Mouse (Mus musculus): ENCODE data around the gene Mrpl30.

The Mrpl30 gene

DNA sequence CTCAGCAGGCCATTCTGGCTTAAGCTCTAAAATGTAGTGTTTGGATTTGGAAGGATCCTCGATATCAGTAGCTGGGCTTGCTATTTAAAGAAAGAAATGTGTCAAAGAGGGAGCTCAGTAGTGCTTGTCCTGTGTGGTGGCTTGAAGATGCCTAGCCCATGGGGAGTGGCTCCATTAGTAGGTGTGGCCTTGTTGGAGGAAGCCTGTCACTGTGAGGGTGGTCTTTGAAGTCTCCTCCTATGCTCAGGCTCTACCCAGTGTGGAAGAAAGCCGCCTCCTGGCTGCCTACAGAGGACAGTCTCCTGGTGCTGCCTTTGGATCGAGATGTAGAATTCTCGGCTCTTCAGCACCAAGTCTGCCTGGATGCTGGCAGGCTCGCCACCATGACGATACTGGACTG lies 10.0 kb downstream of the Mrpl30 start:
- no peak for DNase-seq

DNA sequence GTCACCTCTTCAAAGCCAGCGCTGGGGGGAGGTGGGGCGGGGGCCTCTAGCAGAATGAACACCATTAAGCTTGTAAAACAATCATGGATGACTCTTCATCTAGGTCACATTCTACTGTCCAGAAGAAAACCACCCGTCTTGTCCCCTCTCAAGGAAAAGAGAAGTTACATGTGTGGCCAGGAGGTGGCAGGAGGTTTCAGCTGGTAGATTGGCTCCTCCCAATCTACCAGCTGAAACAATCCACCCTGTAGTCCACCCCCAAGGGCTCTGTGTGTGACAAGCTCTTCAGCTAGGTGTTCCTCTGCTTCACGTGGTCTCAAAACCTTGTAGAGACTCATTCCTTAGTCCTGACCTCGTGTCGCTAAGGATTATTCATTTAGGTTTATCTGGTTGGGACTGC lies 12.9 kb downstream of the Mrpl30 start:
- no peak for DNase-seq

DNA sequence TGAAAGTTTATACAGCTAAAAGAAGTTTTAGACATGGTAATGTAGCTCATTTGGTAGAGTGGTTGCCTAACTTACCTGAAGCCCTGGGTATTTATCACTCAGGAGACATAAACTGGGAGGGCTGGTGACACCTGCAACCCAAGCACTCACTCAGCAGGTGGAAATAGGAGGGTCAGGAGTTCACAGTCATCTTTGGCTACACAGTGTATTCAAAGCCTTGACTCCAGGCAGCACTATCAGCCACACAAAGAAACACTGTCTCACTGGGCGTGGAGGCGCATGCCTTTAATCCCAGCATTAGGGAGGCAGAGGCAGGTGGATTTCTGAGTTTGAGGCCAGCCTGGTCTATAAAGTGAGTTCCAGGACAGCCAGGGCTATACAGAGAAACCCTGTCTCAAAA lies 22.5 kb downstream of the Mrpl30 start:
- no peak for DNase-seq

DNA sequence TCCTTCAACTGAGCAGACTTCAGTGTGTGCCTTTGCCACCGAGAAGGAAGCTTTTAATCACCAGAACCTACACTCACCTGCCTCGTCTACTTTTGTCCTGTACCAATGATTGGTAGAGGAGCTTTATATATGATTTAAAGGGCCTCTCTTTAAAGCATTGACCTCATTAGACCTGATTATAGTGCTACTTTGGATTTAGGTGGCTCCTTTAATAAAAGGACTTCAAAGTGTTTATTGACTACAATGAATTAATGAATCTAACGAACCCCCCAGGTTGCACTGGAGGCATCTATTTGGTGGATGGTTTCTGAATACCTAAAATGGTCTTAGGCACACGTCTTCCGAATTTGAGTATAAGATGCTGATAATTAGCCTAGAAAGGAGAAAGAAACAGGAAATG lies 26.1 kb downstream of the Mrpl30 start, which contains the start of gene Lyg2:
Gene Lyg2 (minus strand): TSS at position 101 of the 400 bp plus-strand sequence.
- DNase-seq, result no peak

DNA sequence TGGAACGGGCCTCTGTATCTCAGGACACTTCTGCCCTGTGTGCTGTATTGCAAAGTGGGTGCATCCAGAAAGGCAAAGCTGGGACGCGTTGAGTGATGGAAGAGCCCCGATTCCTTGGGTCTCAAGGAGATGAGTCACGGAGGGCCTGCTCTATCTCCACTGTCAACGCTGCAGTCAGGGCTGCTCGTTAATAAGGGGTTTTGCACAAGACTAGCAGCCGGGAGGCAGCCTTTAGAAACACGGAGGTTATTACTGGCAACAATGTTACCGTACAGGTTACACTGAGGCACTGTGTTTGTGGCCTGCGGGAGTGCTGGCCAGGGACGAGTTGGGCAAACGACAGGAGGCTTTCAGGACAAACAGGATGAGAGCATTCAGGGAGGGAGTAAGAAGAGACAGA lies 27.4 kb downstream of the Mrpl30 start:
- no peak for DNase-seq

DNA sequence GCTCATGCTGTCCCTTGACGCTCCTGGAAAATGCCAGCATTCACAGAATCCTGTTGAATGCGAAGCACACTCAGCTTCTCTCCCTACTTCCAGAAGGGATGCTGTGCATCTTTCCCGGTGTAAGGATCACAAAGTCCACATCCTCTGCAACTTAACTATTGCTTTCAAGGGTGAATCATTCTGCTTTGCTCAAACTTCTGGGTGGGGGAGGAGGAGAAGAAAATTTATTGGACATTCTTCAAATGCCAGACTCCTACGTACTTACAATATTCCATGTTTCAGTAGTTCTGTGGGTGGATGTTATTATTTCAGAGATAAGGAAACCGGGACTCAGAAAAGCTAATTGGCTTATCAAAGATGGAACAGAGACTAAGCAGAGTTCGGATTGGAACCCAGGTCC lies 27.8 kb downstream of the Mrpl30 start:
- DNase-seq, result no peak

DNA sequence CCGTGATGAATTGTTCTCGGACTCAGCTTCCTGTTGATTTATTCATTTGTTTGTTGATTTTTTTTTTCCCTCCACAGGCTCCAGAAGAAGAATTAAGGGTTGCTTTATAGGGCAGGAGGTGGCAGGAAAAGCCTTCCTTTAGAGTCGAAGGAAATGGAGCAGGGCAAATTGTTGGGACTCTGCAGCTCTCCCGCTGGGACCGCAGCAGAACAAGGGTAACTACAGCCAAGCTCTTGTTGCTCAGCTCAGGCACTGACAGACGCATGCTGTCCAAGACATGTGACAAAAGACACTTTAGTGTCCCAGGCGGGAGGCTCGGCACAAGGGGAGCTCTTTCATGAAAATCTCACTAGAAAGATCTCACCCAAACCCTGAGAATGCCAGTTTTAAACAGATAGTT lies 32.3 kb downstream of the Mrpl30 start:
- DNase-seq, result no peak

DNA sequence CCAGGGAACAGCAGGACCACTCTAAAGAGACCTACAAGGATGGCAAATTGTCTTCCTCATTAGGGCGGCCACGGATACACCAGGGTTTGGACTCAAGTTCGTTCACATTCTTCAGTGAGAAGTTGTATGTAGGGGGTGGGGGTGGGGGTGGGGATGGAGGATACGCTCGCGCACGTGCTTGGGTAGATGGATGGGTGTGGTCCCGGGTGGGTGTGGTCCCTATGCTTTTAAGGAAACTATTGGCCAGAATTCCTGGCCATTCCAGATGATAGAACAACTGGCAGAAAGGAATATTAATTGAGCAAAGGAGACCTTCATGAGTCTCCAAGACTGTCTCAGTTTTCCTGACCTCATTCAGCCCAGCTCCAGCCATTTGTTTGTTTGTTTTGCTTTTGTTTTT lies 35.7 kb downstream of the Mrpl30 start:
- DNase-seq, result no peak

DNA sequence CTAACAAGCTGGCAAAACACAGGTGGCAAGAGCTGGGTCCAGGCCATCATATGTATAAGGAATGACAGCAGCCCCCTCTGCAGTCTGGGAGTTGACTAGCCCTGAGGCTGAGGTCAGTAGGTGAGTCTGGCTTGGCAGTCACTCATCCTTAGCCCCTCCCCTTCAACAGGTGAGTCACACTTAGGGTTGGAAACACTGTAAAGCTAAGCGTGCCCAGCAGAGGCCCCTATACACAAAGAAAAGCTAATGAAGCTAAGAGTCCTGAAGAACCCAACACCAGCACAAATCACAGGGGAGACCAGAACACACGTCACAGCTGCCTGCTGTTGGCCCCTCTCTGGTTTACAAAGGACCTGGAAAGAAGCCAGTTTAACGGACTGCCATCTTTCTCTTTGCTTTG lies 41.5 kb downstream of the Mrpl30 start:
- no peak for DNase-seq
